Mouse (Mus musculus): Measurements from ENCODE around the gene Plekha7.

Gene Plekha7

GRCm38 (mm10) chr7:116307871-116308631 lies at the start of gene Plekha7:
Gene Plekha7, minus strand, starts transcription at chr7:116308376.
- no peak for DNase-seq (ENCODE audit: low spot score in 2 of 2)

GRCm38 (mm10) chr7:116336226-116336625 lies 28.1 kb upstream of the Plekha7 start:
- peak; percentile 60 to 65 for DNase-seq (ENCODE audit: low spot score in 2 of 2)

GRCm38 (mm10) chr7:116335133-116335532 lies 27.0 kb upstream of the Plekha7 start:
- no peak for DNase-seq (ENCODE audit: low spot score in 2 of 2)

GRCm38 (mm10) chr7:116334669-116335038 lies 26.5 kb upstream of the Plekha7 start:
- no peak for DNase-seq (ENCODE audit: low spot score in 2 of 2)

GRCm38 (mm10) chr7:116333713-116334668 lies 25.8 kb upstream of the Plekha7 start, which contains the start of gene Rps13:
Gene Rps13, minus strand, starts transcription at chr7:116334195.
- DNase-seq (ENCODE audit: low spot score in 2 of 2) = peak; percentile 99

- DNase-seq (ENCODE audit: low spot score in 2 of 2) = no peak
Observed at GRCm38 (mm10) chr7:116331246-116331645, 23.1 kb upstream of the Plekha7 start.

- no peak for DNase-seq (ENCODE audit: low spot score in 2 of 2)
Observed at GRCm38 (mm10) chr7:116329858-116330257, 21.7 kb upstream of the Plekha7 start.

GRCm38 (mm10) chr7:116328777-116329176 lies 20.6 kb upstream of the Plekha7 start:
- DNase-seq (ENCODE audit: low spot score in 2 of 2) = no peak

GRCm38 (mm10) chr7:116327901-116328300 lies 19.7 kb upstream of the Plekha7 start:
- no peak for DNase-seq (ENCODE audit: low spot score in 2 of 2)

- DNase-seq (ENCODE audit: low spot score in 2 of 2) = peak; percentile 71 to 79
Observed at GRCm38 (mm10) chr7:116323331-116323964, 15.3 kb upstream of the Plekha7 start.

GRCm38 (mm10) chr7:116309456-116309855 lies 1.3 kb upstream of the Plekha7 start:
- DNase-seq (ENCODE audit: low spot score in 2 of 2) = no peak

- DNase-seq (ENCODE audit: low spot score in 2 of 2) = no peak
Observed at GRCm38 (mm10) chr7:116308632-116308991, 436 bp upstream of the Plekha7 start.

- DNase-seq (ENCODE audit: low spot score in 2 of 2) = peak; percentile 71 to 76
Observed at GRCm38 (mm10) chr7:116307099-116307870, 891 bp downstream of the Plekha7 start.

GRCm38 (mm10) chr7:116306601-116307000 lies 1.6 kb downstream of the Plekha7 start:
- no peak for DNase-seq (ENCODE audit: low spot score in 2 of 2)

- DNase-seq (ENCODE audit: low spot score in 2 of 2) = peak in 1 of 2 experiments; percentile 44
Observed at GRCm38 (mm10) chr7:116301661-116302311, 6.4 kb downstream of the Plekha7 start.

- DNase-seq (ENCODE audit: low spot score in 2 of 2) = no peak
Observed at GRCm38 (mm10) chr7:116301144-116301543, 7.0 kb downstream of the Plekha7 start.

GRCm38 (mm10) chr7:116298851-116299250 lies 9.3 kb downstream of the Plekha7 start:
- DNase-seq (ENCODE audit: low spot score in 2 of 2) = no peak

- DNase-seq (ENCODE audit: low spot score in 2 of 2) = peak in 1 of 2 experiments; percentile 45
Observed at GRCm38 (mm10) chr7:116298389-116298788, 9.8 kb downstream of the Plekha7 start.

- DNase-seq (ENCODE audit: low spot score in 2 of 2) = no peak
Observed at GRCm38 (mm10) chr7:116294961-116295360, 13.2 kb downstream of the Plekha7 start.

- no peak for DNase-seq (ENCODE audit: low spot score in 2 of 2)
Observed at GRCm38 (mm10) chr7:116292377-116292776, 15.8 kb downstream of the Plekha7 start.

GRCm38 (mm10) chr7:116290559-116290958 lies 17.6 kb downstream of the Plekha7 start:
- DNase-seq (ENCODE audit: low spot score in 2 of 2) = no peak
